Mouse (Mus musculus) olfactory bulb, adult 2 months (tissue): ENCODE measurements around the gene Mgat4a. TPM values are rescaled to one million over a fixed set of nuclear protein-coding genes. Genes with fewer than 3 reads are reported as not detected.

Experiments
- H3K27ac ChIP-seq: fragments of 200-500 bp; 2 replicates; pipeline ENCODE4 v1.5.1; 2012; ENCODE audit warnings: low read depth, low read length; ENCODE audit not compliant: insufficient read depth
- H3K4me1 ChIP-seq: fragments of 200-500 bp; 2 replicates; pipeline ENCODE4 v1.6.1; 2012; ENCODE audit warnings: low read length; ENCODE audit not compliant: control insufficient read depth, insufficient read depth
- H3K4me3 ChIP-seq: fragments of 200-500 bp; 2 replicates; pipeline ENCODE4 v1.5.1; 2012; ENCODE audit warnings: mild to moderate bottlenecking, low read depth, low read length, moderate library complexity; ENCODE audit not compliant: insufficient read depth
- CTCF ChIP-seq: fragments of 200-500 bp; IDR thresholded peaks from 2 replicates; pipeline ENCODE4 v1.5.1; 2012; ENCODE audit warnings: low read depth, mild to moderate bottlenecking, low read length, moderate library complexity; ENCODE audit not compliant: insufficient read depth
- POLR2A ChIP-seq: fragments of 200-500 bp; IDR thresholded peaks from 2 replicates; pipeline ENCODE4 v1.6.1; 2012; ENCODE audit warnings: mild to moderate bottlenecking, low read depth, low read length, moderate library complexity; ENCODE audit not compliant: insufficient read depth
- WGBS: fragments of 180-500 bp; shearing (Covaris S2); methylation state at CpG from one replicate; pipeline ENCODE4 v1.1.7; 2018; 5-methylcytosine and 5-hydroxymethylcytosine counted together
- polyA plus RNA-seq: library from polyadenylated mRNA; stranded (reverse); fragments of >200 nt; gene quantifications from 2 replicates; pipeline ENCODE4 v1.2.4, GENCODE M21; 2012; ENCODE audit warnings: low replicate concordance; ENCODE audit not compliant: missing spikeins, insufficient read depth, insufficient read length

Gene Mgat4a
- polyA plus RNA-seq, 1 experiment = not detected

DNA sequence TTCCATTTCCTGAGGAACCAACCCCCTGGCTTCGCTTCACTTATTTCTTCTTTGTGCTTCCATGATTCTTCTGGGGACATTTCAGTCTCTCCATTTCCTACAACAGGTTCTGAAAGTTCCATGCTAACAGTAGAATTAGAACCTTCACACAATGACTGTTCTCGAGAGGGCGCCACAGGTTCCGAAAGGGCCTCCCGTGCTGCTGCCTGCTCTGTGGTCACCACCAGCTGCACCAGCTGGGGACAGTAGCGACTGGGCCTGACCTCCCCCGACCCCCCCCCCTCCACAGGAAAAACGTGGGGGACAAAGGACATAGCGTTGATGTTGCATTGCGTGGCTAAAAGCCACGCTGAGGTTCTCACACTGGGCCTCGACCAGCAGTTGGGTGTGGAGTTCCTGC is 52.3 kb downstream of the Mgat4a start:
- no peak for TF ChIP-seq POLR2A
- TF ChIP-seq CTCF = no peak
- Histone ChIP-seq H3K4me3 (no peak overlapping the region), H3K27ac (no peak overlapping the region), H3K4me1 (no peaks in the 10 kb centered on the region)
- 85% methylated on average over 12 of the region's 12 CpGs for WGBS

- H3K4me1 ChIP-seq = no peaks in the 10 kb centered on the region
- TF ChIP-seq POLR2A (no peak), CTCF (no peak)
These were observed 53.8 kb downstream of the Mgat4a start for GRCm38 (mm10) chr1:37486994-37487393.

DNA sequence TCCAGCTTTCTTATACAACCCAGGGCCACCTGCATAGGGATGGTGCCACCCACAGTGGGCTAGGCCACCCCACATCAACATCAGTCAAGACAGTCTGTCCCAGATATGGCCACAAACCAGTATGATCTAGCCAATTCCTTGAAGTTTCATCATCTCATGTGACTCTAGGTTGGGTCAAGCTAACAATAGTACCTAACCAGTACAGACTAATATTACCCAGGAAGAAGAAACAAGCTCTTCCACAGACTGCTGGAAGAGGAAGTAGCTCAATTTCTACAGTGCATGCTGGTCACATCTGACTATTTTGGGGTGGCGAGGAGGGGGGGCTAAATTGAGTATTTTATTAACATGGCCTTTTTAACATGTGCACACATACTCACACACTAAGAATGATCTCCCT is 54.4 kb downstream of the Mgat4a start:
- 95% methylated on average over 1 of the region's 1 CpGs for WGBS
- Histone ChIP-seq H3K27ac (no peak overlapping the region), H3K4me1 (no peaks in the 10 kb centered on the region), H3K4me3 (no peak overlapping the region)
- no peak for TF ChIP-seq CTCF
- no peak for TF ChIP-seq POLR2A

More at GRCm38 (mm10) chr1:37486994-37487393, 53.8 kb downstream of the Mgat4a start:
- Histone ChIP-seq H3K4me3 (no peak overlapping the region), H3K27ac (no peak overlapping the region)
- 88% methylated on average over 3 of the region's 3 CpGs for WGBS

DNA sequence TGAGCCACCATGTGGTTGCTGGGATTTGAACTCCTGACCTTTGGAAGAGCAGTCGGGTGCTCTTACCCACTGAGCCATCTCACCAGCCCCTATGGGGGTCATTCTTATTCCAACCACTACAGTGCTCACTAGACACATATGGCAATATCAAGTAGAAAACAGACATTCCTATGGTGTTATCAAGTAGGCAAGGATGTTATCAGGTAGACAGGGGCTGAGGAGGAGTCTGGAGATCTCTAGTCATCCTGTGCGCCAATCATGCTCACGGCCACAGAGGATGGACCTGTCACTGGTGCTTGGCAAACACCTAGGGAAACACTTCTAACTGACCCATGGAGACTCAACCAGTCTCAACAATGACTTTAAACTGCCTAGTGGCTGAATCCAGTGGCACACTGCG is 56.2 kb downstream of the Mgat4a start:
- Histone ChIP-seq H3K4me3 (no peak overlapping the region), H3K27ac (no peak overlapping the region), H3K4me1 (no peaks in the 10 kb centered on the region)
- TF ChIP-seq POLR2A (no peak), CTCF (no peak)
- 95% methylated on average over 4 of the region's 4 CpGs for WGBS

- TF ChIP-seq CTCF (no peak), POLR2A (no peak)
- WGBS = 90% methylated on average over 2 of the region's 2 CpGs
- no peak overlapping the region for H3K27ac ChIP-seq
- H3K4me1 ChIP-seq = no peaks in the 10 kb centered on the region
- H3K4me3 ChIP-seq = no peak overlapping the region
These were observed 59.5 kb downstream of the Mgat4a start for GRCm38 (mm10) chr1:37481331-37481730.

GRCm38 (mm10) chr1:37480731-37481130 is 60.1 kb downstream of the Mgat4a start:
- 91% methylated on average over 6 of the region's 6 CpGs for WGBS
- Histone ChIP-seq H3K4me1 (no peaks in the 10 kb centered on the region), H3K4me3 (no peak overlapping the region), H3K27ac (no peak overlapping the region)
- no peak for TF ChIP-seq CTCF
- TF ChIP-seq POLR2A = no peak

DNA sequence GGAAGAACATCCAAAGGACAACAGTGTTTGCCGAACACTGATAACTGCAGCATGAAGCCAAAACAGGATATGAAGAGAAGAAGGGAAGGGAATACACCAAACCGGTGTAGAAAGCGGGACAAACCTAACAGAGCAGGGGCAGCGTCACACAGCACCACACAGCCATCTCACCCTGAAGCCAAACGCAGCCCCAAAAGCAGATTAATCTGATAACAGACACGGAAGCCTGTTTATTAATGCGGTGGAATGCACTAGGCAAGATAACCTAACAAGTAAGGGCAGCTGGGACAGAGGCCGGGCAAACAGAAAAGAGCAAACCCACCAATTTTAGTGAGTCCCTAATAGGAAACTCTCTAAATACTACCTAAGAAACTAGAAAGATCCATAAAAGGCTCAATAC is 61.1 kb downstream of the Mgat4a start:
- TF ChIP-seq CTCF = no peak
- TF ChIP-seq POLR2A = no peak
- H3K4me3 ChIP-seq = no peak overlapping the region
- 91% methylated on average over 8 of the region's 8 CpGs for WGBS
- no peak overlapping the region for H3K27ac ChIP-seq
- H3K4me1 ChIP-seq = peaks cover 3% of the 10 kb centered on the region; the same call in 1 of the 2 replicates

DNA sequence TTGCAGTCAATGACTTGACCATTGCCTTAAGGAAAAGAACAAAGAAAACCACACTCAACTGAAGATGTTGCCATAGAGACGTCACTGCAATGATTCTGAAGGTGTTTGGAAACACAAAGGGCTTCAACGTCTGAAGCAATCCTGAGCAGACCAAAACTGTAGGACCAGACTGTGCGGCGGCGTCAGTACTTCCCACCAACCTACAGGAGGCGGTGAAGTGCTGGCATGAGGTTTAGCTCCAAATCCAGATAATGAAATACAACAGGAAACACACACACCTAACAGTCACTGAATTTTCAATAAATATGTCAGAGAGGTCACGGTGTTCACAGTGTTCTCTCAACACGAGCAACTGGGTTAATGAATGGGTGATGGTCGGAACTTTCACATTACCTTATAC is 61.7 kb downstream of the Mgat4a start:
- TF ChIP-seq CTCF = no peak
- no peak for TF ChIP-seq POLR2A
- Histone ChIP-seq H3K27ac (no peak overlapping the region), H3K4me1 (peaks cover 3% of the 10 kb centered on the region; the same call in 1 of the 2 replicates), H3K4me3 (no peak overlapping the region)
- 73% methylated on average over 9 of the region's 9 CpGs for WGBS

DNA sequence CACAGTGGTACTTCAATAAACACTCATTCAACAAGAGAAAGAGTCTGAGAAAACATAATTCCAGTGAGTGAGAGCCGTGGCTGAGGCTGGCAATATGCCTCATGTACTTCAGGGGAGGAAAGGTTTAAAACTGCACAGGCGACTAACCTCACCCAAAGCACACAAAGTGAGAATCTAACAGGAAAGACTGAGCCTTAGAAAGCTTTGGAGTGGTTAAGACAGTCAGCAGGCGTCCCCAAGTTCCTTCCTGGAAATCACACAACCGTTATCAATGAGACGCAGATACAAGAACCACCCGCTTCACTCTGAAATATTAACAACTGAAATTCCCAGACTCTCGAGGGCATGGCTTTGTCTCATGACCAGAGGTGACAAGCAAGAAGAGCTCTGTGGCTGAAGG is 62.4 kb downstream of the Mgat4a start:
- no peak for TF ChIP-seq CTCF
- no peak for TF ChIP-seq POLR2A
- Histone ChIP-seq H3K27ac (no peak overlapping the region), H3K4me3 (no peak overlapping the region), H3K4me1 (peaks cover 4% of the 10 kb centered on the region; the same call in 1 of the 2 replicates)
- 70% methylated on average over 7 of the region's 7 CpGs for WGBS

DNA sequence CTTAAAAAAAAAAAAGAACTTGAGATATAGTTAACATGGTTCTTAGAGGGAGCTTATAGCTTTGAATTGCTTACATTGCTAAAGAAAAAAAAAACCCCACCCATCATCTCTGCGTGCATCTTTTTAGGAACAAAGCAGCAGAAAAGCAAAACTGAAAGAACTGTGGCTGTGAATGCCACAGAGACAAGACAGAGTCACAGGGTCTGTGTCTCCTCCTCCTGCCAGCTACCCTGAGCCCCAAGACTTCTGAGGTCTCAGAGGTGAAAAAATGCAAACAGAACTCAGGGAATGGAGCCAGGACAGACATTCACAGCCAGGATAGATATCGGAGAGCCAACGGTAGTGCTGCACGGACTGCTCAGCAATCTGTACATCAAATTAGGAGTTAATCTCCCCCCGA is 62.9 kb downstream of the Mgat4a start:
- Histone ChIP-seq H3K4me3 (no peak overlapping the region), H3K4me1 (peaks cover 4% of the 10 kb centered on the region; the same call in 1 of the 2 replicates), H3K27ac (no peak overlapping the region)
- TF ChIP-seq POLR2A = no peak
- TF ChIP-seq CTCF = no peak
- 58% methylated on average over 5 of the region's 5 CpGs for WGBS
